Mouse (Mus musculus): Measurements from ENCODE around the gene Map1s.
"Not testable (repeated sequence)": the region's sequence is repeated elsewhere in the genome, so short reads cannot be mapped to it uniquely, and the experiment has no call there.

The Map1s gene

DNA sequence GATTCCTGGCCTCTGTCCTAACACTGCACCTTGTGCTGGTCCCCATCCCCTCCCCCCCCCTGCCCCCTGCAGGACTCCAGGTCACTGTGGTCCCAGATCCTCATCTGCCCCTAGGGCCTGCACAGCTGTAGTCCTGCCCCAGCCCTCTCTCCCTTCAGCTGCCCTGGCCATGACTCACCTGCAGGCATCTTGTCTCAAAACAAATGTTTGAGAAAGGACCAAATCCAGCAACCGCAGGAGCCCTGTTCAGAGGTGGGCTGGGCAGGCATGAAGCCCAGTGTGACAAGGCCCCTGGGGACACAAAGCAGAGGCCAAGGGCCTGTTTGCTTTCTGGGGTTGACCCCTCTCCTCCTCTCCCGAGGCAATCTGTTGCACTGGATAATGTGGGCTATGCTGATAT, 27.6 kb upstream of the Map1s start:
- DNase-seq (ENCODE audit: low spot score) = no peak

DNA sequence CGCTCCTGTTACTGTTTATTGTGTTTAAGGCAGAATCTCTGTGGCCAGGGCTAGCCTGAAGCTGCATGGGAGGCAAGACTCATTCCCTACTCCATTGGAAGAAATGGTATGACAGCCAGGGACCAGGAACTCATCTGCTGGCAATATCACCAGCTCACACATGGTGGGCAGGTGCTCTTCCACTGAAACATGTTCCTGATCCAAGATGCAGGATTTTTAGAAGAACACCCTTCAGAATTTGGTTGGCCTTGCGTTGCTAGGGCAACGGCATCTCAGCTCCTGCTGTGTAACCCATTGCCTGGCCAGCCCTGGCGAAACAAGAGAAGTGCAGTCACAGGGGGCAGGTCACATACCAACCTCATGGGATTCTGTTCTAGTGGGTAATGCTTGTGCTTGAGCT, 26.2 kb upstream of the Map1s start:
- DNase-seq (ENCODE audit: low spot score) = no peak

DNA sequence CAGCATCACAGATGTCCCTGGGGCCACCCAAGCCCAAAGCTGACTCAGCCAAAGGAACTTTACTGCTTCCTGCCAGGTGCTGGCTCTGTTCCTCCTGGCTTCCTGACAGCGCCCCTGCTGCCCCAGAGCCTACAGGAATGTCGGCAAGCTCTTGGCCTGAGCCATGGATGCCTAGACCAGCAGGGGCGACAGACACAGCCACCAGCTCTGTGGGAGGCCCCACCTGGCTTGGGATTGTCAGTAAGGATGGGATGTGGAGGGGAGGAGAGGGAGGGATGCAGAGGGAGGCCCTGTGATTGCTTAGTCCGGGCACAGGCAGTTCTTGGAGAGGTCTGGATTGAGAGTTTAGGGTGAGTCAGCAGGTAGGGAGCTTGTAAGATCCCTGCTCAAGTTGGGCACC, 25.6 kb upstream of the Map1s start:
- DNase-seq (ENCODE audit: low spot score) = no peak

DNA sequence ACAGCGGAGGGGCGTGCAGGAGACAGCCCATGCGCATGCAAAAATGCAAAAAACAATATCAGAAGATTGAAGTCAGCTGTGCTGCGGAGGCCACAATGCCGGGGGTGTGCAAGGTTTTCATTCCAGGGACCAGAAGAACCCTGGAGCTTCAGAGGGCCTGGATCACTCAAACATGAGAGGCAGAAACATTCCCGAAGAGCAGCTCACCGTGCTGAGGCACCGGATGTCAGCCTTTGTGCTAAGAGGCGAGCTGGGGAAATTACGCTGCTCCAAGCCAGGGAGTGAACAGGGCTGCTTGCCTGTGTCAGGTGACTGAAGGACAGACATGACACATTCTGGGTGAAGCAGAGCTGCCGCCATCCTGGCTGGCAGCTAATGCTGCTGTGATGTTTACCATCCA, 25.2 kb upstream of the Map1s start:
- no peak for DNase-seq (ENCODE audit: low spot score)

DNA sequence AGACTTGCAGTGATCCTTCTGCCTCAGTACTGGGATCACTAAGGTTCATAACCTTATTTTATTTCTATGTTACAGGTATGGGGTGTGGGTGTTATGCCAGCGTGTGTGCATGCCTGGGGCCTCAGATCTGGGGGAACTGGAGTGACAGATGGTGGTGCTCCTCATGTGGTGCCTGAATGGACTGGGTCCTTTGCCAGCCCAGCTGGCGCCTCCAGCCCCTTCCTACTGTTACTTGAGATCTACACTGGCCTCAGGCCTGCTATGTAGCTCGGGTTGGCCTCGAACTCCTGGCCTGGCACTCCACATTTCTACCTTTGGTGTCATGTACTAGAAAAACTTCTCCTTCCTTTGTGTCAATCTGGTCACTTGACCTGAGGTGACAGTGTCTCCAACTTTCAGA, 21.5 kb upstream of the Map1s start:
- no peak for DNase-seq (ENCODE audit: low spot score)

DNA sequence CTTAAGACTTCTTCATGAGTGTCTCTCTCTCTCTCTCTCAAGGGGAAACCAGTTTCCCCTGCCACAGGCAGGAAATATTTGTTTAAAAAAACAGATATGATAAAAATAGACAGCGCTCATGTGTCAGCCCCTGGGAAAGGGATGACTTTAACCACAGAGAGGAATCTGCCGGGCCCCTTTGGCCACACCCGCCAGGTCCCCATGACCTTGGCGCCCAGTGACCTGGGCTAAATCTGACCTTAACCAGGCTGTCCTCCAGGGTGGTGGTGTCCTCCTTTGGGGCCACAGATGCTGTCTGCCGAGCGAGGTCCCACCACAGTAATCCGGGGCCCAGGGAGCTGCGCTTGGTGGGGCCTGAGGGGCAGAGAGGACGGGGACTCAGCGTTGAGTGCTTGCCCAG, 21.0 kb upstream of the Map1s start:
- DNase-seq (ENCODE audit: low spot score) = no peak

DNA sequence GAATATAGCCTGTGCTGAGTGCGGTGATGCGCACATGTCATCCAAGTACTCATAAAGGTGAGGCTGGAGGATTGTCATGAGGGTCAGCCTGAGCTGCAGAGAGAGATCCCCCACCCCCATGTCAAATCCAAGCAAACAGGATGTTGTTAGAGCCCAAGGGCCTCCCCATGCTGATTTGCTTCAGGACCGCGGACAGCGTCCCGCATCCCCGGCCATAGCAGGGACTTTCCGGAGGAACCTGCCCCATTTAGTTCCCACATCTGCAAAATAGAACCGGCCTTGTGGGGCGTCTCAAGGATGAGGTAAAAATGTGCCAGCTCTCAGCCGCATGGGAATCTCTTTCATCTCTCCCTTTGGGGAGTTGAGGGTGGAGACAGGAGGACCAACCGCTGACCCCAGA, 20.1 kb upstream of the Map1s start:
- no peak for DNase-seq (ENCODE audit: low spot score)

DNA sequence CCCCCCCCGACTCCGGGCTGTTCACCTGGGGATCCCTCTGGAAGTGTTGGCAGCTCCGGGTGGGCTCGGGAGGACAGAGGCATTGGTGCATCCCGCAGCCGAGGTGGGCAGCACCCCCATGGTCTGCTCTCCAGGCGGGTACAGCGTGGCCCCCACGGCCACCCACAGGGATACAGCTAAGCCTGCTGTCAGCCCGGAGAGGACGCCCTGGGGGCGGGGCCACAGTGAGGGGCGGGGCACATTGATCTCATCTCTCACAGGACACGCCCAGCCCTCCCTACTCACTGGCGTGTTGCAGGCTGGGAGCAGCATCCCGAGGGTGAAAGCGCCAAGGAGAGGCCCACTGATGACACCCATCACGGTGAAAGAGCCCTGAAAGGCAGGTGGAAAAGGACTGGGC, 18.1 kb upstream of the Map1s start:
- DNase-seq (ENCODE audit: low spot score) = no peak

DNA sequence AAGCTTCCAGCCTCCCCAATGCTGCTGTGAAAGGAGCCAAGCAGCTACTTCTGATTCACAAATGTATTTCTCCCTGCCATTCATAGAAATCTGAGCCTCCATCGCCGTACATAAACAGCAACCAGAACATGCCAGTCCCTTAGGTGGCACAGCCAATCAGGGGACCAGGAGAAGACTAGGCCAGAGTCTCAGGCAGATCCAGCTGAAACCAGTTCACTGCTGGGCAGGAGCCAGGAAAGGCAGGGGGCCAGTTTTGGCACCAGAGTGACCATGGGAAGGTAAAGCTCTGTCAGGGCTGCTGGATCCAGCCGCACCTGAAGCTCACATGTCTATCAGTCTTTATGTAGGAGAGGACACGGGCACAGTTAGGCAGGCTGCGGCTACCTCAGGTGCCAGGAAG, 15.1 kb upstream of the Map1s start:
- DNase-seq (ENCODE audit: low spot score) = no peak

DNA sequence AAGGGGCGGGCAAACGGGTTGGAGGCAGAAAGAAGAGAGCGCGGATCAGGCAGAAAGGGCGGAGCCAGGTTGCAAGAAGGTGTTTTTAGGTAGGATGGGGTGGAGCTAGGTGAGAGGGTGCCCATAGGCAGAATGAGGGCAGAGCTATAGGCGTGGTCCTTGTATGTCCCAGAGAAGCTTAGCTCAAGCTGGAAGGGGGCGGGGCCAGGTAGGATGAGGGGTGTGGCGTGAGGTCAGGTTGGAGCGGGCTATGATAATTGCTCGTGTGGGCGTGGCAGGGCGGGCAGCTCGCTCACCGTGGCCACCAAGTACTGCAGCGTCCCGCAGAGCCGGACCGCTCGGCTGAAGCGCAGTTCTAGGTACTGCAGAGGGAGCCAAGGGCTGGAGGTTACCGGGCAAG, 14.4 kb upstream of the Map1s start:
- DNase-seq (ENCODE audit: low spot score) = no peak

DNA sequence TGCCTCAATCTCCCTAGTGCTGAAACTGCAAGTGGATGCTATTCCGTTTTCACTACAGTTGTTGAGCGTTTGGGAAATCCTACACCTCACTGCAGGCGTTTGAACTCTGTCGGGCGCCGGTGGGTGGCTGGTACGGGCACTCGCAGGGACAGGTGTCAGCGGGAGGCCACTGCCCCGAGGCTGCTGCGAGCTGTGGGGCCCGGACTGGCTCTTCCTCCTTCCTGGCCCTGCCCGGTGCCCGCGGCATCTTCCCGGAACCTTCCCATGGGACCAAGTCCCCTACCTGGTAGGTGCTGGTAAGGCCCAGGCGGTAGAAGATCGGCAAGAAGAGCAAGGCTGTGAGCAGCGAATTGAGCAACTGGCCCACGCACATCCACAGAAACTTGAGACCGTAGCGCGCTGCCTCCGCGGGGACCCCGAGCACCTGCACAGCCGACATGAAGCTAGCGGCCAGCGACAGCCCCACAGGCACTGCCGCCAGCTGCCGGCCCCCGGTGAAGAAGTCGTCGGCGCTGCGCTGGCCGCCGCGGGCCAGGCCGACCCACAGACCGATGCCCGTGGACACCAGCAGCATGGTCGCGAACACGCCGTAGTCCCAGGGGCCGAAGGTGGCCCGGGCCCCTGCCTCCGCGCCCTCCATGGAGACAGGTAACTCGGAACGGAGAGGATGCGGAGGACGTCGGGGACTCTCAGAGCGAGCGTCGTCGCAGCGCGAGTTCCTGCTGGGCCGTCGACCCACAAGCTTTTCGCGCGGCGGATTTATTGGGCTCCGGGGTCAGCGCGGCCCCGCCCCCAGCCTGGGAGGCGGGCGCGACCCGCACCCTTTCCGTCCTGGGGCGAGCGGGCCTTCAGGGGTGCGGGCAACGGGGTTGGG, 13.5 kb upstream of the Map1s start, which contains the start of gene Slc5a5:
TSS of gene Slc5a5 (minus strand) at position 736 of the 874 bp plus-strand sequence.
- no peak for DNase-seq (ENCODE audit: low spot score)

DNA sequence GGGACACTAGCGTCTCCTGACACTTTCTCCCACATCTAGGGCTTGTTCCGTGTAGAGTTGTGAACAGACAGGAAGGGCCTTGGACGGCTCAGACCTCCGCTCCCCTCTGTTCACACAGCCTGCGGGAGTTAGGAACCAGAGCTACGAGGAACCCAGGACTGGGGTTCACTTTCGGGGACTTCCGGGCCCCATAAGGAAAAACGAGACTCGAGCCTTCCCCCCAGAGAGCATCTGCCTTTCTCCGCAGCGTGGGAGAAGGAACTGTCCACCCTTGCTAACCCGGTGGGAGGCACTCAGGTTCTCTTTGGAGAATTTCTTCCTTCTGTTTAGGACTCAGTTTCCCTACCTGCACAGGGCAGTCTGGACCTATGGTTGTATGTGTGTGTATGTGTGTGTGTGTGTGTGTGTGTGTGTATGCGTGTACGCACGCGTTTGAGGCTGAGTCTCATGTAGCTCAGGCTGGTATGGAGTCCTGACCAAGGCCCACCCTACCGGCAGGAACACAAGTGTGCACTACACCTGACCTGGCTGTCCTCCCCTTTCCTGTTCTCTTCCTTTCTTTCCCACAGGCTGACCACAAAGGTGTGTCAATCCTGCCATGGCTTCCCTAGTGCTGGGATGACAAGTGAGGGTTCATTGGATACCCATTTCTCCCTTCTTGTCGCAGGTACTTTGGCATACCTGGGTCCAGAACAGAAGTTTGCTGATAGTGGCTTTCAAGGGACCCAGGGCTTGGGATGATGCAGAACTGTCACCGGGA, 12.7 kb upstream of the Map1s start:
- no peak for DNase-seq (ENCODE audit: low spot score)

DNA sequence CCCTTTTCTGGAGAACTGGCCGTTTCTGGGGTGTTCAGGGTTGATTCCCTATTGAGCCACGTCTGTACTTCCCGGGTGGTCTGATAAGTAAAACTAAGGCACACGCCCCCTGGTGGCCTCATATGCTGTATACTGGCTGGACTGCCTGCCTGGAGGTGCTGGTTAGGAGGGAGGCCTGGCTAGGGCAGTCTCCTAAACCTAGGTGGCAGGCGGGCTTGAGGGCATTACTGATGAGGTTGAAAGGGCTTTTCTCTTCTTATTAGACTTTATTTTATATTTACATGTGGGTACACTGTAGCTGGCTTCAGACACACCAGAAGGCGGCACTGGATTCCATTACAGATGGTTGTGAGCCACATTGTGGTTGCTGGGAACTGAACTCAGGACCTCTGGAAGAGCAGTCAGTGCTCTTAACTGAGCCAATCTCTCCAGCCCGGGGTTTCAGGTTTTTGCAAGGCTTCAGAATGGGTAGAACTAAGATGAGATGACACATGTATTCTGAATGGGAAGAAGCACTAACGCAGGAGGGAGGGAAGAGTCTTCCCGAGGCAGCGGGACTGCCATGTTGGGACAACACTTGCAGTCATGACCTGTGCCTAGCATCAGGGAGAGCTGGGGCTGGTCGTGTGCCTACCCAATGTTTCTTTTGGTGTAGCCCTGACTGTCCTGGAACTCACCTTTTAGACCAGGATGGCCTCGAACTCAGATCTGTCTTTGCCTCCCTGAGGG, 11.9 kb upstream of the Map1s start:
- peak; percentile 64 for DNase-seq (ENCODE audit: low spot score)

DNA sequence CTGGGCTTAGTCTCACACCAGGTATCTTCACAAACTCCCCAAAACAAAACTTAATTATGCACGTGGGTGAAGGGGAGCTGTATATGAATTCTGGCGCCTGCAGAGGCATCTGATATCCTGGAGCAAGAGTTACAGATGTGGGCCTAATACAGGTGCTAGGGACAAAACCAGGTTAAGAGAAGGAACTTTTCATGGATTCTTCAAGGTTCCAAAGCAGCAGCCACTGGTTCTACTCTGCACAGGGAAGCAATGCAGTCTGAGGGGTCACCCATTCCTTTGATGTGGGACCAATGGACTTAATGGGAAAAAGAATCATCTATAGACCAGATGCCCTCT, 11.4 kb upstream of the Map1s start:
- no peak for DNase-seq (ENCODE audit: low spot score)

DNA sequence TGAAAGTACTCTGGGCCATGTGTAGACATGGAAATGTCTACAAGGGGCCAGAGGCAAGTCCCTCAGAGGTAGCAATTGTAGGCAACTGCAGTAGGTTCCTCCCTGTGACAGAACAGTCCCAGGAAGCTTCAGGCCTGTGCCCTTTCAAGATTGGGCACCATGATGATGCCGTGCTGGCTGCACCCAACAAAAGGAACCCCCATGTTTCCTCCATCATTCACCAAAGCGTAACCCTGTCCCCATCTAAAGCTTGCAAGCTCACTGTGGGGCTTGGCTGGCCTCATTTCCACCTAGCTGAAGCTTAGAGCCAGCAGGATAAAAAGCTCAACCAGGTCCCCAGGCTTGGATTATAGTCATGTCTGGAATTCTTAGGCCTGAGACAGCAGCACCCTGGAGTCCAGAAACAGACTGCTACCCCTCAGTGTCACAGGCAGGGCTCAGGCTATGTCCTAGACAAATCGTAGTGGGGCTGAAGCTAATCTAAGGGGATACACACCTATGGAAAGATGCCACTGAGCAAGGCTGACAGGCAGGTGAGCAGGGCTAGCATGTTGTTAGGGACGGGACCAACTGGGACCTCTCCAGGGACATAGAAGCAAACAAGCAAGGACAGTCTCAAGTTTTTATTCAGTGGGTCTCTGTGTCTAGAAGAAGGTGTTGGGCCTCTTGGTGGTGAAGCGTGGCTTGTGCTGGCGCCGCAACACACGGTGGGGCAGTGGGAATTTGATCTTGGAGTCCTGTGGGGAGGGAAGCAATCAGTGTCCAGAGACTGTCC, 10.8 kb upstream of the Map1s start:
- DNase-seq (ENCODE audit: low spot score) = no peak

DNA sequence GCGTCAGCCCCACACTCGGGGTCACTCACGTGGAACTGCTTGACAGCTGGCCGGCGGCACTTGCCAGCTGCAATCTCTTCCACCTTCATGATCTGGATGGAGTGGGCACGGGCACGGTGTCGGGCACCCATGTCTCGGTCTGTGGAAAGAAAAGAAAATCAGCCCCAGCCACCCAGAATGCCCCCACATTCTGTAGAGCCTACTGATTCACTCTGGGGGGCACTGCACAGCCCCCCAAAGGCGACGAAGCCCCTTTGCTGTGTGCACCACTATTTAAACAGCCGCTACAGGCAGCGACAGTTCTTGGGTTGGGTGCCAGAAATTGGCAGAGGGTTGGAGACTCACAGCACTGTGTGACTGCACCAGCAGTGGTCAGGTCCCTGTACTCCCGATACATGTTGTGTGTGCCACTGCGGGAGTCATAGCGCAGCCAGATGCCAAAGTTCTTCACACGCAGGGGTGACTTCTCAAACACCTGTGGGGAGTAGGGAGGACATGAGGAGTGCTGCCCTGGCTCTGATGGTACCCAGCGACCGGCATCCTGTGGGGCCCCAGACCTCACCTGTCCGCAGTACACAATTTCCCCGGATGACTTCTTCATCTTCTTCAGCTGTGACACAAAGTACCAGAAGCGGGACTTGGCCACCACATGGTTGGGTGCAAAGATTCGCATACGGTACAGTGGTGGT, 10.0 kb upstream of the Map1s start:
- not testable (repeated sequence) for DNase-seq (ENCODE audit: low spot score)

DNA sequence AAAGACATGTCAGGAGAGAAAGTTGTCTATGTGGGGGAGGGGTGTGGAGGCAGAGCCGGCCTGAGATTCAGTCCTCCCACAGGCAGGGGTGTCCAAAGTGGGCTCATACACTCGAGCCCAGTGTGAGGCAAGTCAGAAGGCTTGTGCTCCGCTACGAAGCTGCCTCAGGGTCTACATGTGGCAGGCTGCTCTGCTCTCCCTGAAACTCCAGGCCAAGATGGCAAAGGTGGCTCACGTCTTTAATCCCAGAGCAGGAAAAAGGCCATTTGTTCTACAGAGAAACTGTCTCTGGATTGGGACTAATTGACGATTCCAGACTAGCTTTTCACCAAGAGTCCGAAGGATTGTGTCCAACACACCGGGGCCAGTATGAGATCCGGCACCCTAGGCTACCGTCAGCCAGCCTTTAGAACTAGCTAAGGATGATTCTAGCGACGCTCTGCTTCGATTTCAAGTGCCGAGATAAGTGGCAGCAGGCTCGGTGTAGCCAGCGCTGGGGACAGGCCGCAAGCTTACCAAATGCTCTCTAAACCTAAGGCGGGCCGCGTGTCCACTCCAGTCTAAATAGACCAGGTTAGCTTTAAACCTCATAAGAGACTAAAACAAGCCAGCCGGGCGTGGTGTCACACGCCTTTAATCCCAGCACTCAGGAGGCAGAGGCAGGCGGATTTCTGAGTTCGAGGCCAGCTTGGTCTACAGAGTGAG, 9.3 kb upstream of the Map1s start:
- no peak for DNase-seq (ENCODE audit: low spot score)

DNA sequence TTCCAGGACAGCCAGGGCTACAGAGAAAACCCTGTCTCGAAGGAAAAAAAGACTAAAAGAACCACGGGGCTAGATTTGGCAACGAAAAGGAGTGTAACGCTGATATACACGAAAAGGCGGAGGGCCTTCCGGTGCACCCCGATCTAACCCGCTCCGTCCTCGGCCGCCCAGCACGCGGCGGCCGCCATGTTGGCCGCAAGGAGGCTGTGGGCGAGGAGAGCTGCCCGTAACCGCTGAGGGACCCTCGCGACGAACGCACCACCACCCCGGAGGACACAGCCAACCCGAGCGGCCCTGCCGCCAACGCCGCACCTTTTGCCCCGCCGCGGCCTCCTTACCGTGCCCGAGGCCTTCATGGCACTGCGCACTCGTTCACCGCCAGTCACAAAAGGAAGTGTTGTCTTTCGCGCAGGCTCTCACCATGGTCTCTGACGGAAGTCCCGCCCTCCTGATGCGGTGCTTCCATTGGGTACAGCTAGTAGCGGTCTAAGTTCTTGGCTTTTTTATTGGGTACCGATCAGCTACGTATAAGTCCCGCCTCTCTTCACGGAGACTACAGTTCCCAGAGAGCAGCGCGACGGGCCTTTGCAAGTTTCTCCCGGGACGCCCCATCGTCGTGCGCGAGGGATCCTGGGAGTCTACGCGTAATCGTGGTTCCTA, 8.6 kb upstream of the Map1s start, which contains the start of gene Rpl18a:
TSS of gene Rpl18a (minus strand) at position 392 of the 660 bp plus-strand sequence.
- peak; percentile 80 for DNase-seq (ENCODE audit: low spot score)

DNA sequence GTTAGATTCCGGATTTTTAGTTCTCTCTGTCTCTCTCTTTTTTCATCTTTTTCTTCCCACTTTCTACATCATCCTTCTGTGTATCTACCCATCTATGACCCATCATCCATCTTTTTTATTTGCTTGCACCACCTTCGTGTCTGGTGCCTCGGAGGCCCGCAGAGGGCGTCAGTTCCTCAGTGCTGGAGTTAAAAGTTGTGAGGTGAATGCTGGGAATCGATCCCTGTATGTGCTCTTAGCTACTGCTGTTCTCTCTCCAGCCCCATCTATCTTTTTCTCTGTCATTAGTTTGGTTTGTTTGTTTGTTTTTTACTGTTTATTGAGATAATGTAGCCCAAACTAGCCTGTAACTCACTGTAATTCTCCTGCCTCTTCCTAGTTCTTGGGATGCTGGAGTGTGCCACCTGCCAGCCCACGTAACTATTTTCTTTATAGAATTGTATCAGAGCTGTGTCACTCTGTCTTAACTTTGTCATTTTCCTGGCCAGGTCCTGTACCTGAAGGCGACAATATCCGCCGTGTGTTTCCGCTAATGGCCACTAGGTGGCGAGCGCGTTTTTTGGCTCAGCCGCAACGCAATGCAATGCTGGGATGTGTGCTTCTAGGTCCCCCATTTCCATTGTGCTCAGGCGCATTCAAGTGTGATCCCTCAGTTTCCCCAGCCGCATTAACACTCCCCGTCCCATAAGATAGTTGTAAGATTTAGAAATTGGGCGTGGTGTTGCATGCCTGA, 7.9 kb upstream of the Map1s start:
- DNase-seq (ENCODE audit: low spot score) = peak; percentile 82
